8 mouse cellular contexts compared by ENCODE assay signal in the genomic region with DNA sequence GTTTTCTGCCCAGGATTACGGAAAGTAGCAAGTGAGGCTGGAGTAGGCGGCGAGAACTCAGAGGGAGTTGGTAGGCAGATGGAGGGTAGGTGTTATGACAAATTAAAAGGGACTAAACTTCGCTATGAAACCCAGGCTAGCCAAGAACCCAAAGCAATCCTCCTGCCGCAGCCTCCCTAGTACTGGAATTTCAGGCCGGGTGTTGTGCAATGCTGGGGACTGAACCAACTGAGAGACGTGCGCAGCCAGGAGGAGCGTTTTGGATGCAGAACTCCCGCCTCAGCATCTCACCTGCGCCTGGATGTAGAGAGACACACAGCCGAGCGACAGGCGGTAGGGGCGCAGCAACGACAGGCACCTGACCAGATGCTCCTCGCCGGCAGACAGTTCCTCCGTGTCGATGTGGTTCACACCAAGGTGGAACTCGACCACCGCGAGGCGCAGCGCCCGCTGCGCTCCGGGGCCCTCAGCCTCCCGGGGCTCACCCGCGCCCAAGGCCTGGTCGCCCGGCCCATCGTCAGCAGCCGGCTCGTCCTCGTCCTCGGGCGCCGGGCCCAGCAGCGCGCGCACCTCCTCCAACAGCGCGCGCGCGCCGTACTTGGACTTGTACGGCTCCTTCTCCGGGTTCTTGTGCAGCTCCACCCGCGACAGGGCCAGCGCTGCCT. TPM values are rescaled to one million over a fixed set of nuclear protein-coding genes. Genes with fewer than 3 reads are reported as not detected.
DNase-seq lines count a peak whose midpoint lies in the region; ATAC-seq and TF ChIP-seq lines count a peak whose summit lies in the region.

No protein-coding gene starts in this region.

- no peak for DNase-seq in cerebellum, adult 11-12 months
- DNase-seq in lung, postnatal 0 days (ENCODE audit: low spot score), result peak; percentile 40
- no peak for DNase-seq in lung, adult 18-20 months
- no peak for DNase-seq in hindbrain, embryonic 10.5 days (ENCODE audit: low spot score)
- DNase-seq in adrenal gland, postnatal 4 days (ENCODE audit: low spot score in 2 of 2), result no peak
- no peak for DNase-seq in urinary bladder, postnatal 4 days (ENCODE audit: low spot score in 2 of 2)

- TF ChIP-seq EP300 in lung, postnatal 0 days (IDR thresholded peaks at IDR 0.05), result no peak

- peak; percentile 60 for ATAC-seq in cerebellum, adult (ENCODE audit: insufficient number of reproducible peaks, low FRiP score, low TSS enrichment)
- ATAC-seq in lung, postnatal 0 days, result peak; percentile 79
- ATAC-seq in megakaryocyte, adult 5-6 weeks (ENCODE audit: poor library complexity, severe bottlenecking), result peak; percentile 44

- whole genome bisulfite sequencing in lung, postnatal 0 days, result under 1% methylated on average over 38 of the region's 54 CpGs
- WGBS in hindbrain, embryonic 10.5 days, result 1% methylated on average over 54 of the region's 54 CpGs

- peak; percentile 30; the same call in 1 of the 2 replicates for TF ChIP-seq CTCF in lung, postnatal 0 days (IDR thresholded peaks at IDR 0.05)

- H3K9me3 ChIP-seq in lung, postnatal 0 days (ENCODE audit: low read length), result no peaks in the 10 kb centered on the region
- H3K9me3 ChIP-seq in hindbrain, embryonic 10.5 days, result no peaks in the 10 kb centered on the region

- peaks cover 21% of the 10 kb centered on the region for H3K36me3 ChIP-seq in lung, postnatal 0 days (ENCODE audit: insufficient read depth, low read length)
- peaks cover 69% of the 10 kb centered on the region for H3K36me3 ChIP-seq in hindbrain, embryonic 10.5 days

- H3K4me2 ChIP-seq in lung, postnatal 0 days (replicated peaks; ENCODE audit: low read depth, low read length), result peak overlapping the region; percentile 87

- peak overlapping the region; percentile 56 for H3K9ac ChIP-seq in lung, postnatal 0 days (replicated peaks; ENCODE audit: low read depth)

- peak overlapping the region; percentile 87 for H3K4me3 ChIP-seq in lung, postnatal 0 days (ENCODE audit: low read depth, low read length)
- peak overlapping the region; percentile 92 for H3K4me3 ChIP-seq in hindbrain, embryonic 10.5 days

- H3K27me3 ChIP-seq in lung, postnatal 0 days (replicated peaks; ENCODE audit: insufficient read depth, low read length), result no peaks in the 10 kb centered on the region
- H3K27me3 ChIP-seq in hindbrain, embryonic 10.5 days (ENCODE audit: insufficient read depth, poor library complexity, severe bottlenecking), result no peaks in the 10 kb centered on the region

- H3K4me1 ChIP-seq in lung, postnatal 0 days (ENCODE audit: insufficient read depth, low read depth, low read length), result peaks cover 10% of the 10 kb centered on the region; the same call in 1 of the 2 replicates
- H3K4me1 ChIP-seq in hindbrain, embryonic 10.5 days (replicated peaks), result peaks cover 20% of the 10 kb centered on the region

- H3K27ac ChIP-seq in lung, postnatal 0 days (ENCODE audit: low read length), result peak overlapping the region; percentile 62; the same call in 1 of the 2 replicates
- peak overlapping the region; percentile 90 for H3K27ac ChIP-seq in hindbrain, embryonic 10.5 days

RNA-seq across cellular contexts. Expression of gene Kif1bp, which starts 0.5 kb away (rescaled TPM):
- polyA plus RNA-seq in lung, postnatal 0 days (2015; fragmentation: Nextera tagmentation; extraction: Ambion mirVana), result 21.8 and 22.8 TPM in 2 replicates
- polyA plus RNA-seq in hindbrain, embryonic 10.5 days (2016; fragmentation: Nextera tagmentation; extraction: Ambion mirVana), result 39.4 and 46.5 TPM in 2 replicates
- 23.3 and 23.6 TPM in 2 replicates for total RNA-seq in megakaryocyte, adult 5-6 weeks (2015)
- total RNA-seq in megakaryocyte, adult 5-6 weeks (2017), result 18.1 and 19.9 TPM in 2 replicates
- total RNA-seq in adrenal gland, postnatal 4 days (2021), result 10 to 100 TPM; 39.2 to 42.1 TPM

RNA-seq across cellular contexts. Expression of gene Ddx21, which starts 24.3 kb away (rescaled TPM):
- polyA plus RNA-seq in lung, postnatal 0 days (2015; fragmentation: Nextera tagmentation; extraction: Ambion mirVana), result 8.2 and 9.0 TPM in 2 replicates
- 20.1 and 31.2 TPM in 2 replicates for polyA plus RNA-seq in hindbrain, embryonic 10.5 days (2016; fragmentation: Nextera tagmentation; extraction: Ambion mirVana)
- total RNA-seq in megakaryocyte, adult 5-6 weeks (2015), result 36.2 and 38.4 TPM in 2 replicates
- total RNA-seq in megakaryocyte, adult 5-6 weeks (2017), result 59.8 and 61.7 TPM in 2 replicates
- 10 to 100 TPM; 57.3 to 62.6 TPM for total RNA-seq in adrenal gland, postnatal 4 days (2021)

RNA-seq across cellular contexts. Expression of gene Srgn, which starts 50.6 kb away (rescaled TPM):
- polyA plus RNA-seq in lung, postnatal 0 days (2015; fragmentation: Nextera tagmentation; extraction: Ambion mirVana), result 215 and 245 TPM in 2 replicates
- polyA plus RNA-seq in hindbrain, embryonic 10.5 days (2016; fragmentation: Nextera tagmentation; extraction: Ambion mirVana), result 3.6 and 3.7 TPM in 2 replicates
- total RNA-seq in megakaryocyte, adult 5-6 weeks (2015), result 646 and 668 TPM in 2 replicates
- 492 and 500 TPM in 2 replicates for total RNA-seq in megakaryocyte, adult 5-6 weeks (2017)
- total RNA-seq in adrenal gland, postnatal 4 days (2021), result 10 to 100 TPM; 23.9 to 38.9 TPM

Comparison
In these comparisons a context has a peak if more than half of its experiments do, and no peak if none do; other contexts are left out.
1. RNA of gene Srgn, which starts 50.6 kb away (total RNA-seq): 492 to 668 TPM in megakaryocyte, adult 5-6 weeks; 23.9 to 38.9 TPM in adrenal gland, postnatal 4 days; every median in the first group is over 10 times any median in the second.
2. Peak in every context shown above with its lines, with median percentiles within 50 percentile points of each other: ATAC-seq.